Mouse (Mus musculus): ENCODE measurements at regions not wholly inside any gene's neighbourhood (a gene's known extent, or its start where the extent isn't known, plus 50 kb on each side); places are given as distances from the start of the nearest gene placed in this dataset.

- no peak for DNase-seq (ENCODE audit: low read depth, low spot score)
- H3K27me3 ChIP-seq (ENCODE audit: control insufficient read depth in 1 of 2, insufficient read depth in 2 of 2, low read length in 2 of 2): no peaks in the 10 kb centered on the region
- no peaks in the 10 kb centered on the region for H3K79me2 ChIP-seq (ENCODE audit: control insufficient read depth, insufficient read depth, low read length, poor library complexity)
- H3K4me3 ChIP-seq (ENCODE audit: control insufficient read depth in 1 of 2, insufficient read depth in 1 of 2, low read depth in 2 of 2, low read length in 2 of 2): no peak overlapping the region
- no peaks in the 10 kb centered on the region for H3K36me3 ChIP-seq (ENCODE audit: control insufficient read depth in 1 of 2, insufficient read depth in 2 of 2, low read length in 2 of 2)
- H3K27ac ChIP-seq (ENCODE audit: control insufficient read depth, low read depth, low read length): no peak overlapping the region
- no peaks in the 10 kb centered on the region for H3K4me1 ChIP-seq (ENCODE audit: control insufficient read depth in 1 of 2, insufficient read depth in 2 of 2, low read length in 2 of 2)
- H3K9me3 ChIP-seq (replicated peaks; ENCODE audit: insufficient read depth, low read length): no peaks in the 10 kb centered on the region
- no peak overlapping the region for H3K9ac ChIP-seq (ENCODE audit: control insufficient read depth, low read depth, low read length, poor library complexity, severe bottlenecking)
- TF ChIP-seq MEF2A (IDR thresholded peaks at IDR 0.05; ENCODE audit: extremely low read depth, insufficient replicate concordance, low read depth, low read length, poor library complexity, severe bottlenecking): no peak
- TF ChIP-seq ELF1 (IDR thresholded peaks at IDR 0.05; ENCODE audit: low read depth, low read length): no peak
- TF ChIP-seq ZKSCAN1 (IDR thresholded peaks at IDR 0.05; ENCODE audit: low read depth, low read length): no peak
- TF ChIP-seq ZMIZ1 (IDR thresholded peaks at IDR 0.05; ENCODE audit: low read depth, low read length): no peak
- no peak for TF ChIP-seq MYC (IDR thresholded peaks at IDR 0.05; ENCODE audit: low read depth, low read length)
- TF ChIP-seq NELFE (IDR thresholded peaks at IDR 0.05; ENCODE audit: low read depth, low read length): no peak
- TF ChIP-seq CHD1 (IDR thresholded peaks at IDR 0.05; ENCODE audit: low read depth, low read length): no peak
Measured at GRCm38 (mm10) chr5:58705561-58705960, 987.8 kb downstream of the Pcdh7 start.

DNA sequence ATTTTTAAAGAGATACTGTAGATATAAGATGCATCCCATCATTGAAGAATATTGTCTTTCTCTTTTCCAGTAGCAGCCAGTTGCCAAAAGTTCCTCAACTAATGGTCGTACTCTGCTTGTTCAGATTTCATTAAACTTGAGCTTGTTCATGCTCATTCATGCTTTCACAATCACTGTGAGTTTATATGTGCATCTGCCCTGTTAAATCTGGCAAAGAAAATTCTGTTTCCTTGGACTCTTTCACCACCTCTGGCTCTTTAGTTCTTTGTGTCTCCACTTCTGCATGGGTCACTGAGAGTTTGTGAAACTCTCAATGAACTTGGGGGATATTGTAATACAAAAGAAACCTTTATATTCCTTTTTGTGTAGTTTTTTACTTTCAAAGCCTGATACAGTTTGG, 994.6 kb downstream of the Pcdh7 start:
- Histone ChIP-seq H3K27me3 (ENCODE audit: control insufficient read depth in 1 of 2, insufficient read depth in 2 of 2, low read length in 2 of 2) (no peaks in the 10 kb centered on the region), H3K79me2 (ENCODE audit: control insufficient read depth, insufficient read depth, low read length, poor library complexity) (no peaks in the 10 kb centered on the region), H3K36me3 (ENCODE audit: control insufficient read depth in 1 of 2, insufficient read depth in 2 of 2, low read length in 2 of 2) (no peaks in the 10 kb centered on the region), H3K4me1 (ENCODE audit: control insufficient read depth in 1 of 2, insufficient read depth in 2 of 2, low read length in 2 of 2) (no peaks in the 10 kb centered on the region), H3K9ac (ENCODE audit: control insufficient read depth, low read depth, low read length, poor library complexity, severe bottlenecking) (no peak overlapping the region), H3K9me3 (replicated peaks; ENCODE audit: insufficient read depth, low read length) (no peaks in the 10 kb centered on the region), H3K27ac (ENCODE audit: control insufficient read depth, low read depth, low read length) (no peak overlapping the region), H3K4me3 (ENCODE audit: control insufficient read depth in 1 of 2, insufficient read depth in 1 of 2, low read depth in 2 of 2, low read length in 2 of 2) (no peak overlapping the region)
- TF ChIP-seq GATA1 (IDR thresholded peaks at IDR 0.05; ENCODE audit: low read depth, low read length): no peak
- no peak for TF ChIP-seq USF2 (IDR thresholded peaks at IDR 0.05; ENCODE audit: borderline replicate concordance in 1 of 2, insufficient read depth in 1 of 2, low read depth in 1 of 2, low read length in 2 of 2)
- TF ChIP-seq POLR2A (IDR thresholded peaks at IDR 0.05; ENCODE audit: control insufficient read depth in 1 of 2, insufficient read depth in 1 of 2, low read depth in 1 of 2, low read length in 2 of 2, poor library complexity in 1 of 2): no peak
- TF ChIP-seq POLR2AphosphoS2 (IDR thresholded peaks at IDR 0.05; ENCODE audit: low read length): no peak
- DNase-seq (ENCODE audit: low read depth, low spot score): no peak

GRCm38 (mm10) chr5:58733366-58733765, 1015.6 kb downstream of the Pcdh7 start:
- Histone ChIP-seq H3K36me3 (ENCODE audit: control insufficient read depth in 1 of 2, insufficient read depth in 2 of 2, low read length in 2 of 2) (no peaks in the 10 kb centered on the region), H3K79me2 (ENCODE audit: control insufficient read depth, insufficient read depth, low read length, poor library complexity) (no peaks in the 10 kb centered on the region), H3K4me1 (ENCODE audit: control insufficient read depth in 1 of 2, insufficient read depth in 2 of 2, low read length in 2 of 2) (no peaks in the 10 kb centered on the region), H3K4me3 (ENCODE audit: control insufficient read depth in 1 of 2, insufficient read depth in 1 of 2, low read depth in 2 of 2, low read length in 2 of 2) (no peak overlapping the region), H3K9me3 (replicated peaks; ENCODE audit: insufficient read depth, low read length) (no peaks in the 10 kb centered on the region), H3K27ac (ENCODE audit: control insufficient read depth, low read depth, low read length) (no peak overlapping the region), H3K9ac (ENCODE audit: control insufficient read depth, low read depth, low read length, poor library complexity, severe bottlenecking) (no peak overlapping the region), H3K27me3 (ENCODE audit: control insufficient read depth in 1 of 2, insufficient read depth in 2 of 2, low read length in 2 of 2) (no peaks in the 10 kb centered on the region)
- TF ChIP-seq EP300 (IDR thresholded peaks at IDR 0.05; ENCODE audit: low read depth in 1 of 2, low read length in 2 of 2) (no peak), KAT2A (conservative IDR thresholded peaks at IDR 0.05; ENCODE audit: low read depth, low read length) (no peak), POLR2A (IDR thresholded peaks at IDR 0.05; ENCODE audit: control insufficient read depth in 1 of 2, insufficient read depth in 1 of 2, low read depth in 1 of 2, low read length in 2 of 2, poor library complexity in 1 of 2) (no peak), SMC3 (IDR thresholded peaks at IDR 0.05; ENCODE audit: low read depth, low read length) (no peak), CTCF (IDR thresholded peaks at IDR 0.05 in 2 of 3, conservative IDR thresholded peaks at IDR 0.05 in 1 of 3; ENCODE audit: control insufficient read depth in 1 of 3, insufficient read depth in 1 of 3, low read depth in 2 of 3, low read length in 3 of 3, poor library complexity in 1 of 3, severe bottlenecking in 1 of 3) (no peak), GABPA (IDR thresholded peaks at IDR 0.05; ENCODE audit: low read depth, low read length) (no peak), HCFC1 (IDR thresholded peaks at IDR 0.05; ENCODE audit: low read depth, low read length) (no peak), CHD2 (IDR thresholded peaks at IDR 0.05; ENCODE audit: low read length) (no peak), POLR2AphosphoS5 (IDR thresholded peaks at IDR 0.05; ENCODE audit: borderline replicate concordance, low read depth, low read length) (no peak), MYB (IDR thresholded peaks at IDR 0.05; ENCODE audit: low read depth, low read length) (no peak)
- no peak for DNase-seq (ENCODE audit: low read depth, low spot score)
